Mouse (Mus musculus) heart, postnatal 0 days (tissue): Measurements from ENCODE around the gene Adipoq.

Experiments
- CTCF ChIP-seq: IDR thresholded peaks from 2 replicates; pipeline ENCODE4 v1.5.1; 2016; ENCODE audit warnings: antibody characterized with exemption, control low read depth, low read depth
- EP300 ChIP-seq: IDR thresholded peaks from 2 replicates; pipeline ENCODE4 v1.6.1; 2016; ENCODE audit warnings: antibody characterized with exemption, low read depth

- TF ChIP-seq EP300 (peak; percentile 58; the same call in 1 of the 2 replicates), CTCF (peak; percentile 4; the same call in 1 of the 2 replicates)
Observed at GRCm38 (mm10) chr16:23107231-23107942, 38.9 kb upstream of the Adipoq start, which contains the start of gene Eif4a2.
